Mouse (Mus musculus): ENCODE measurements around the gene Tprkb.
"Not testable (repeated sequence)": the region's sequence is repeated elsewhere in the genome, so short reads cannot be mapped to it uniquely, and the experiment has no call there.

Tprkb gene

GRCm38 (mm10) chr6:85916596-85916995 is 4.9 kb downstream of the Tprkb start:
- DNase-seq: no peak

DNA sequence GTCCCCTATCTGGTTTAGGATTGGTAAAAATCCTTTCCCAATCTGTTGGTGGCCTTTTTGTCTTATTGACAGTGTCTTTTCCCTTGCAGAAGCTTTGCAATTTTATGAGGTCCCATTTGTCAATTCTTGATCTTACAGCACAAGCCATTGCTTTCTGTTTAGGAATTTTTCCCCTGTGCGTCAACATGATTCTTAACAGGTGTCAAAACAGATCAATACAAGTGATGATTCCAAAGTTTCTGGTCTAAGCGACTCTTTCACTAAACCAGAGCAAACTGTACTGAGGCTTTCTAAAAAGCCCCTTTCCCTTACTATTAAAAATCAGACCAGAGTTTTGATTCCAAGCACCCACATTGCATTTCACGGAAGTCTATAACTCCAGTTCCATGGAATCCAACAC is 6.7 kb downstream of the Tprkb start:
- not testable (repeated sequence) for DNase-seq

DNA sequence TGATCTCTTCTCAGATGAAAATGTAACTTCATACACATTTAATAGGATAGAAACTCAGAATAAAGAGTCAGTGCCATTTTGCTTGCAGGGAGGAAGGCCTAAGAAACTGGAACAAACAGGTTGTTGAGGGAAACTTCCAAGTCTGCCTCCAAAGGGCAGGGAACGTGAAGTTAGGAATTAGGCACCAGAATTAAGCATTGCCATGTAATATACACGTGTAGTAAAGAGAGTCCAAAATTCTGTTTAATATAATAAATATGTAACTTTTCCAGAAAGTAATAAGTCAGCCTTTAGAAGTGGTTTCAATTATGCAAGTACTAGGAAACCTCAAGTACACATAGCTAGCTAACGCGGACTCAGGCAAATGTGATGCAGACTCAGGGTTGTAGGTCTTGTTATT is 7.7 kb downstream of the Tprkb start:
- no peak for DNase-seq

DNA sequence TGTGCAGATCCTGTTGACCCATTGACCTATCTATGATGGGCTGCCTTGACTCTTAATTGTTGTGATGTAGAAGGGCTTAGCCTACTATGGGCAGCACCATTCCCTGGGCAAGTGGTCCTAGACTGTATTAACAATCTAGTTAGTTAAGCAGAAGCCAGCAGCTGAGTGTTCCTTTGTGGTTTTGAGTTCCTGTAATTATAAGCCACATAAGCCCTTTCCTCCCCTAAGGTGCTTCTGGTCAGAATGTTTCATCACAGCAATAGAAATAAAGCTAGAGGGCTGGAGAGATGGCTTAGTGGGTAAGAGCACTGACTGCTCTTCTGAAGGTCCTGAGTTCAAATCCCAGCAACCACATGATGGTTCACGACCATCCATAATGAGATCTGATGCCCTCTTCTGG is 12.0 kb downstream of the Tprkb start:
- no peak for DNase-seq

- DNase-seq: no peak
Observed at GRCm38 (mm10) chr6:85926709-85927108, 15.0 kb downstream of the Tprkb start.

GRCm38 (mm10) chr6:85927476-85928464 is 16.1 kb downstream of the Tprkb start:
- DNase-seq: no peak

- DNase-seq: no peak
Observed at GRCm38 (mm10) chr6:85929312-85929711, 17.6 kb downstream of the Tprkb start.

GRCm38 (mm10) chr6:85934047-85934446 is 22.4 kb downstream of the Tprkb start:
- no peak for DNase-seq

DNA sequence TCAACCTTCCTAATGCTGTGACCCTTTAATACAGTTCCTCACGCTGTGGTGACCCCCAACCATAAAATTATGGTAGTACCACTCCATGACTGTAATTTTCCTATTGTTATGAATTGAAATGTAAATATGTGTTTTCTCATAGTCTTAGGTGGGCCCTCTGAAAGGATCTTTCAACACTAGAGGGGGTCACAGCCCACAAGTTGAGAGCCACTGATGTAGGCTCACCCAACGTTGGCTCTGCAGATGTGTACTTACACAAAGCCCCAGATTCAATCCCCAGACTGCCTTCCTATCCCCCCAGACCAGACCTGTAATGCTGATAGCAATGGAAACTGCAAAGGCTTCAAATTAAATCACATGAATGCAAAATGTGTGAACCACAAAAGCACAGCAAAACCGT is 24.0 kb downstream of the Tprkb start:
- no peak for DNase-seq

DNA sequence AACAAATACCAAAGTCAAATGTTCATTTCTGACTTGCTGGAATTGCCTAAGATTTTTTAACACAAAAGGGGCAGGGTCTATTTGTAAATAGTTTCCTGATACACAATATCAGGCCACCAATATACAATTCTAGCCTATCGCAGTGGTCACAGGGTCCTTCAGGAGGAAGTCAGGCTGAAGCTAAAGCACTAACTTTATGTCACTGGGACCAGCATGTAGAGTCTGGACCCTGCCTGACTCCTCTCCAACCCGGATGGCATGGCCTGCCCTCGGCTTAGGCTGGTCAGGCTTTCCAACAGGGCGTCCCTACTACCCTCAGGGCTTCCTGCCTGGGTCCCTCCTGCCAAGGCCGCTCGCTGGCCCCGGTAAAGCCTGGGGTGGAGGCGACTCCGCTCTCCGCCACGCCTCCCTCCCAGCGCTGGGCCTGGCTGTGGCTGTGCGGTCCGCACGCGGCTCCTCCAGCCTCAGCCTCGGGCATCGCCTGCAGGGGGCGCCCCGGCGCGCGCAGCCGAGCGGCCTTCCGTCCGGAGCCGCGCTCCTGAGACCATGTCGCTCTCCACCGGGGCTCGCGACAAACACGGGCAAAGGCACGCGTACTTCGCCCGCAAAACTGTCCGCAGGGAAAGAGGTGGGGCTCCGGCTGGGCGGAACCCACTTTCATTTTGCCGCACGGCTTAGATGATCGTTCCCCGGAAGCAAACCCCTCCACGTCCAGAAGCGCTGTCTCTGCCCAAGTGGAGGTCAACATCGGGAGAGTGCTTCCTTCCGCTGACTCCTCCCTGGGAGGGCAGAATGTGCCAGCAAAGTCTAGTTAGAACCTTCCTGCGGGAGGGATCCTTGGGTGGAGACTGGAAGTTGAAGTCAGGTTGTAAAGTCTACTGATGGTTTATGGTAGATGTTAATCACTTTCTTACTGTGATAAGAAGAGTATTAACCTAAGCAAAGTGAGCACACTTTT is 25.1 kb downstream of the Tprkb start:
- DNase-seq: peak; percentile 93

DNA sequence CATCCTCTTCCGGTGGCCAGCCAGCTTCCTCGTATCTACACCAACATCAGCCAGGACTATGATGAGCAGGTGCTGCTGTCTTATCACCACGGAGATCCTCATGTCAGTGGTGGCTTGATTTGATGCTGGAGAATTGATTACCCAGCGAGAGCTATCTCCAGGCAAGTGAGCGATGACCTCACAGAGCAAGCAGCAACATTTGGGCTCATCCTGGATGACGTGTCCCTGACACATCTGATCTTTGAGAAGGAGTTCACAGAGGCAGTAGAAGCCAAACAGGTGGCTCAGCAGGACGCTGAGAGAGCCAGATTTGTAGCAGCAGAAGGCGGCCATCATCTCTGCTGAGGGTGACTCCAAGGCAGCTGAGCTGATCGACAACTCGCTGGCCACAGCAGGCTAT is 27.0 kb downstream of the Tprkb start:
- no peak for DNase-seq

- DNase-seq: no peak
Observed at GRCm38 (mm10) chr6:85942469-85942868, 30.8 kb downstream of the Tprkb start.

DNA sequence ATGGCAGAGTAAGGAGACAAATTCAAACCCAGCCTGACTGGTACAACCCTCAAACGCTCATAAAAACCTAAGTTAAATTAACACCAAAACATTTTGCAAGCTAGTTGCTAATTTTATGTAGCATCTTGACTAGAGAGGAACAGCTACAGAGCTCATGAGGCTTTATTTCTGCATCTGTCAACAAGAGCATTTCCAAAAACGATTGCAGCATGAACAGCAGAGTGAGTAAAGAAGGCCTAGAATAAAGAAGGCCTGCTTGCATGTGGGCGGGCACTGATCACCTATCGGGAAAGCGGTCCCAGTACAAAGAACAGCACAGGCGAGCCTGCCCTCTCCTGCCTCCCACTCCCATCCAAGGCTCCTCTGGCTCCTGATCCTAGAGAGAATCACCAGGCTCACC is 36.9 kb downstream of the Tprkb start:
- DNase-seq: no peak

- DNase-seq: peak; percentile 13
Observed at GRCm38 (mm10) chr6:85957581-85957980, 45.9 kb downstream of the Tprkb start.

DNA sequence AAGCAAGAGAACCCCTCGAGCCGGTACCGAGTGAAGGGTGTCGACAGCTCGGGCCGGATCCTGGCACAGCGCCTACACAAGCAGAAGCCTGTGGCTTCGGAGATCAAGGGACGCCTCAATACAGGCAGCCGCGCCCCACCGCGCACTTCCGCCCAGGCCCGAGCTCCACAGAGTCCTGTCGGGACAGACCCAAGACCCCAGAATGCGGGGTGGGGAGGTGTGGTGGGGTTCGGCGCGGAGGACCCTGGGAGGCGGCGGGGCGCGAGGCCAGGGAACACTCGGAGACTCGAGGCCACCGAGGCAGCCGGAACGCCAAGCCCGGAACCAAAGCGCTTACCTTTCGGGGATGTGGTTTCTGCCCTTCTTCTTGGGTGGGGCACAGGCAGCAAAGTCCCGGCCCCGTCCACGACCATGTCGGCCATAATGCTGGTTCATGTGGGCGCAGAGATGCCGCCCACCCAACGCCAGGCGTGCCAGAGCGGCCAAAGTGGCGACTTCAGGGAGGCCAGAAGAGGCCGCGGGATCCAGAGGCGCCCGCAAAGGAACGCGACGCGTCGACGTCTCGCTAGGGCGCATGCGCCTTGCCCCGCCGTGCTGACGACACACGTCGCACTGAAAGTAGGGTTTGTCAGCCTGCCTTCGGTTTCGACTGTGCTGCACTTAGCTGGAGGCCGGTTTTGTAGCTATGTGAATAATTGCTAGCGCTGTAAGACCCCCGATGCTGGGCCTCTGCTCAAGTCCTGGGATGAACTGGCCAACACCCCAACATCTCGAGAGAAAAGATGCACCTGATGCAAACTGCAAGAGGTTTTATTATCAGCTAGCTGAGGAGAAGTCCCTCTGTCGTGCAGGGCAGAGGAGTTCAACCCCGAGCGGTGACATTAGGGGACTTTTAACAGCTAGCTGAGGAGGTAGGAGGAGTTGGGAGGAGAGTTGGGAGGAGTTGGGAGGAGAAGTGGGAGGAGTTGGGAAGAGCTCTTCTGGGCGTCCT is 49.7 kb downstream of the Tprkb start, which contains the start of gene Dusp11:
TSS of gene Dusp11 (minus strand) at position 567 of the 991 bp plus-strand sequence.
- DNase-seq: peak; percentile 96

GRCm38 (mm10) chr6:85966081-85966480 is 54.4 kb downstream of the Tprkb start:
- DNase-seq: peak; percentile 25

DNA sequence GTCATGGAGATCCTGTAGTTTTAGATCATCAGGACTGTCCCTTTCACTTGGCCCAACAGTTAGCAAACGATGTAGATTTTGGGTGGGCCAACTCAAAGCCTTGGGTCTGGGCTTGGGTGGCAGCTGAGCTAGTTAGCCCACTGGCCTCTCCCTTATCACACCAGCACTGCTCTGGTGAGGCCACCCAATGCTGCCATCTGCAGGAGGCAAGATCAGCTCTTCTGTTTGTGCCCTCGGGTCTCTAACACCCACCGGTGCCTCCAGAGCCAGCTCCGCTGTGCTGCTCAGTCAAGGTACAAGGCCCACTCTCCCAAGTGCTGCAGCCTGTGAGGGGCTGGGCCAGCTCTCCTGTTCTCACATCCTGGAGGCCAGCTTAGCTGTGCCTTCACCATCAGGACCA is 55.0 kb downstream of the Tprkb start:
- no peak for DNase-seq

DNA sequence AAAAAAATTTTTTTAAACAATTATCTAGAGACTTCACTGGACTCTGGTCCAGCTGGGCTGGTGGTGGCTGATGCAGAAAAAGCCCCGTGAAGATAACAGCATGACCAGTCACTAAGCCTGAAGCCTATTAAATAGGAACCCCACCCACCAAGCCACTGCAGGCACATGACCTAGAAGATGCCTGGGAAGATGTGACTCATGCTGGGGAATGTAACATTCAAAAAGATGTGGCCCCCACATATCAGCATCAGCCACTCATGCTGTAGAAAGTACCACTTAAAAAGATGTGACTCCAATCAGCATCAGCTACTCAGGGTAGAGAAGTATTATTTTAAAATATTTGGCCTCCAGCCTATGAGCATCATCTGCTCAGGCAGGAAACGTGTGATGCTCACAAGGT is 58.2 kb downstream of the Tprkb start:
- DNase-seq: no peak

- no peak for DNase-seq
Observed at GRCm38 (mm10) chr6:85972699-85973098, 61.0 kb downstream of the Tprkb start.

DNA sequence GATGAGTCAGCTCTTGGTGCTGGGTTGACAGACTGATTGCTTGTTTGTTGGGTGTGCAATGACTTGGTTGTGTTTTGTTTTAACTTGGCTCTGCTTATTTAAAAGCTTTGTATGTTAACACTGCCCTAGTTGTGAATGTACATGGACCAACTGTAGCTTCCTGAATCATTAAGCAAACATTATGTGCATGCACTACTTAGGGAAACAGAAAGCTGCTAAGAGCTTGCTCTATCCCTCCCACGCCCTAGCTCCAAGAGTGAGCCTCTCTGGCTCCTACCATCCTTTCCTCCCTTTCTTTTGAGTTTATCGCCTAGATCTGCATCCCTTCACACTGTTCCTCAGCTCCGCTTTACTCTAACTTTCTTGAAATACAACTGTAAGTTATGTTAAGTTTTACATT is 61.7 kb downstream of the Tprkb start:
- DNase-seq: no peak

GRCm38 (mm10) chr6:85974941-85975617 is 63.4 kb downstream of the Tprkb start:
- DNase-seq: no peak

- no peak for DNase-seq
Observed at GRCm38 (mm10) chr6:85975761-85976160, 64.1 kb downstream of the Tprkb start.
